Mouse (Mus musculus): ENCODE results near the gene Atp10a.

- TF ChIP-seq CTCF (IDR thresholded peaks at IDR 0.05; ENCODE audit: extremely low read depth, insufficient read length, insufficient replicate concordance, low read depth, low read length): no peak
- no peak for TF ChIP-seq POLR2A (IDR thresholded peaks at IDR 0.05; ENCODE audit: low read depth, low read length)
Measured at GRCm38 (mm10) chr7:58841066-58841465, 185.1 kb downstream of the Atp10a start.
